Mouse (Mus musculus) yolk sac, embryonic 10.5 days (tissue): ENCODE data around the gene Vwa3b.
"Not testable (repeated sequence)": the region's sequence is repeated elsewhere in the genome, so short reads cannot be mapped to it uniquely, and the experiment has no call there.

ENCODE experiments used
- DNase-seq: peaks from one replicate; pipeline ENCODE4 v3.0.0-alpha.2; 2017; ENCODE audit warnings: low spot score

Gene Vwa3b

DNA sequence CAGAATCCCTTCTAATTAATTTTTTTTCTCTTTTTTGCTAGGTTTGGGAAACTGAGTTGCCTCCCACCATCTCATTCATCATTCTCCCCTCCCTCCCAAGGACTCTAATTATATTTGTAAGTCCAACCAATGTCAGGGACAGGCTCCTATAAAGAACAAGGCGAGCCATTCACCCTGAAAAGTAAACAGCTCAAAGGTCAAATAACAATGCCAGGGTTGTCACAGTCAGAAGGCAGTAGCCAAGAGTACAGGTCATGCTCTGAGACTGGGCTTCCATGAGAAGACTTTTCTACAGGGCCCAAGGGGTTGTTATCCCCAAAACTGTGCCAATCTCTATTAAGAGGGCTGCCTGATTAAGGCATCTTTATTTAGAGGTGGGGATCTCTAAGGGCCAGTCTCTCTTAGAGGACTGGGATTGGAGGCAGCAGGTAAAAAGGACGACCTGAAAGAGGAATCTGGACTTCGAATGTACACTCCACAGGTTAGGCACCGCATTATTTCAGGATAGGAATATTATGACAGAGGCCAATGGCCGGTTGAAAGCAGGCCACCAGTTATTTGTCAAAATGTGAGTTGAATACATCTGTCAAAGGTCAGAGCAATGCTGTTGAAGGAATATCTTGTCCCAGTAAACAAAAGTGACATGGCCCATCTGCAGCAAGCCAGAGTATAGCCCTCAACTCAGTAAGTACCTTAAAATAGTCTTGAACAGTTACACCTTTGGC, at the start of gene Vwa3b:
Gene Vwa3b (plus strand): TSS at position 635 of the 725 bp plus-strand sequence.
- DNase-seq: peak; percentile 37

DNA sequence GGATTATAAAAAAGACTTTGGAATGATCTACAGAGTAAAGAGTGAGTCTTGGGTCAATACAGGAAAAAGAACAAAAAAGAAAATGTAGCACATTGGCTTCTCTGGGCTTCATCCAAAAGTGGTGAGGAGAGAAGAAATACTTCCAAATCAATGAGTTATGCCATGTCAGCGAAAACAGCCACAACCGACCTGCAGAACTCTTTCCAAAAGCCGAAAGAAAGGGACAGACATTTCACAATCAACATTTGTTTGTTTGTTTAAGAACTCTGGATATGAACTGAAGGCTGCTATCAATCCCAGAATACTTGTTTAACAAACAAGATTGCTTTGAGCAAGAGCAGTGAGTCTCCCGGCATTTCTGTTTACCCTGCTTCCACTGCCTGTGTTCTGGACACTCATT, 49.6 kb upstream of the Vwa3b start:
- no peak for DNase-seq

DNA sequence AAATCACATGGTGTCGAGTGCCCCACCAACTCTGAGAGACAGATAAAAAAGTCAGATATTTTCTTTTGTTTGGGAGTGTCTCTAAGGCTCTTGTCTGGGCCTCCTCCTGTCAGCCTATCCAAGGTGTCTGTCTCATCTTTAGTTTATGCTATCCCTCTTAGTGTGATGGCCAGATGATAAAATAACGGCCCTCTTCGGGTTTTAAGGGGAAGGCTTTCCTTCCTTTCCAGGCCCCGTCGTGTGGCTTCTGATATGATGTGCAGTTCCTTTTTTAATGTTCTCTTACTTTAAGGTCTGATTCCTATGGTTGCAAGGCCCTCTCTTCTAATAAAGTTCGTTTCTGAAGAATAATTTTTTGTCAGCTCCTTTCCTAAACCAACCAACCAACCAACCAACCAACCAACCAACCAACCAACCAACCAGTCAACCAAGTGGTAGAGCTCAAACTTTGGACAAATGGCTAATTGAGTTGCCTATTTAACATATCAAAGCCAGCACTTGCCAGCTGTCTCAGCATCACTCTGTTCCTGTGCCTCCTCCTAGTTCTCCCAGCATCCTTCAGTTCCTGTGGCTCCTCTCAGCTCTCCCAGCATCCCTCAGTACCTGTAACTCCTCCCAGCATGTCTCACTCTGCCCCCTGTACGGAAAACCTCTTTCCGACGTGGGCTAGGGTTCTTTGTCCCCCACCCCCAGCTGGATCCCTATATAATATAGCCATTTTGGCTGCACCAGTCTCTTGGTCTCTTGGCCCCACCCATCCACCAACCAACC, 44.0 kb upstream of the Vwa3b start:
- DNase-seq: no peak

DNA sequence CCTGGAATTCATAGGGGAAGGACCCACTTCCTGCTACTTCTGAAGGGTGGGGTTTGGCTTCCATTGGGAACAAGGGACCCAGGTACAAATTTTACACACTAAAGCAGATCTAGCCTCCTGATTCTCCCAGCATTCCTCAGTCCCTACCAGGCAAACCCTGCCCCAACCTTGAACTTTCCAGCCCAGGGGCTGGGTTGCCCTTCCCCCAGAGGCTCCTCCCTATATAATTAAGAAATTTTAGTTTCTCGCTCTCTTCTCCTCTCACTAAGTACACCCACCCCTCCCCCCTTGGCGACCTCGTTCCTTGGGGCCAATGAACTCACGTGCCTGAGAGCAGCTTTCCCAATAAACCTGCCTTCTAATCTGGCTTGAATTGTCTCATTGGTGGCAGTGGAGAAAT, 42.6 kb upstream of the Vwa3b start:
- no peak for DNase-seq

DNA sequence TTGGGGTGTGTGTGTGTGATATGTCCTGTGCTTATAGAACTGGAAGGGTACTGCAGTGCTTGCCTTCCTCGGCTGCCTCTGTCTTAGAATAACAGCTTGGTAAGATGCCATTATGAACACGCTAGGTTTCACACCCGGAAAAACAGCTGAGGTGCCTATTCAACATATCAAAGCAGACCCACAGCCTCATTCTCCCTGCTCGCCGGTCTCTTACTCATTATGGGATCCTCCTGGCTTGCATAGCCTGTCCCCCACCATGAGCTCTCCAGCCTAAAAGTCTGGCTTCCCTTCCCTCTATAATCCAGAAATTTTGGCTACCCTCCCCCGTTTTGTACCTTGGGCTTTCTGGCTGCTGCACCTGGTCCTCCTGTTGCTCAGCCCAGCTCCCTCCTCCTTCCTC, 42.0 kb upstream of the Vwa3b start:
- DNase-seq: no peak

DNA sequence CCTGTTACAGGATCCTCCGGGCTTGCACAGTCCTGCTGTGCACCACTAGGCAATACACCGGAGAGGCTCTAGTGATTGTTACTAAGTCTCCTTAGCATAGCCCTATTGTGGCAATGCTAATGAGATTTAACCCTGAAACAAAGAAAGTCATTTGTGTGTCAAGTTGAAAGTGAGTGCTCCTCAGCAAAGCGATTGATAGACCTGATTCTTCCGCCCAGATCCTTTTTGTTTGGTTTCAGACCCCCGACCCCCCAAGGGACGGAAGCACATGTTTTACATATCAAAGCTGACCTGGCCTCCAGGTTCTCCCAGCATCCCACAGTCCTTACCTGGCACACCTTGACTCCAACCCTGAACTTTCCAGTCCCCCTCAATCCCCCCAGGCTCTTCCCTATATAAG, 40.5 kb upstream of the Vwa3b start:
- no peak for DNase-seq

DNA sequence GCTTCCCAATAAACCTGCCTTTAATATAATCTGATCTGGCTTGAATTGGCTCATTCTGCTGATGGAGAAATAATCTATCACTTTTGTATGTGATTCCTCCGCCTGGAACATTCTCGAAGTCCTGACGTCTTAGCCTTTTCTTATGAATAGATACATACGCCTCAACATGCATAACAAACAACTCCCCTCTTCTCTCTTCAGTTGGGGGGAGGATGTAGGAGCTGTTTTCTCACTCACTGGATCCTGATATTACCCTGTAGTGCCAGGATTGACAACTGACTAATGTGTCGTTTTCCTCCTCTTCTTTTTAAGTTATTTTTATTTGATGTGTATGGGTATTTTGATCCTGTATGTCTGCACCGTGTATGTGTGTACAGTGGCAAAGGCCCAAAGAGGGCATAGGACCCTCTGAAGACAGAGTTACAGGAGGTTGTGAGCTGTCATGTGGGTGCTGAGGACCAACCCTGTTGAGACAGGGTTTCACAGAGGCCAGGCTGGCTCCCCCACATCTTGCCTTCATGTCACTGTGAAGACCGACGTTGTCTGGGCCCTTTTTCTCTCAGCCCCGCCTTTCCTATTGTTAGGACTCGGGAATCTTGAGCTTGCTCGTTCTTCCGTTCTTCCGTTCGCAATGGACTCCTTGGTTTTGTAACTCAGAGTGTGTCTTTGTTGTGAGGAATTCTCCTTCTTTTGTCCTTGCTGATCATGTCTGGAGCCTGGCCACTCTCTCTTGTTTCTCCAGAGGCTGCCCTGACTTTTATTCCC, 39.8 kb upstream of the Vwa3b start:
- DNase-seq: no peak

DNA sequence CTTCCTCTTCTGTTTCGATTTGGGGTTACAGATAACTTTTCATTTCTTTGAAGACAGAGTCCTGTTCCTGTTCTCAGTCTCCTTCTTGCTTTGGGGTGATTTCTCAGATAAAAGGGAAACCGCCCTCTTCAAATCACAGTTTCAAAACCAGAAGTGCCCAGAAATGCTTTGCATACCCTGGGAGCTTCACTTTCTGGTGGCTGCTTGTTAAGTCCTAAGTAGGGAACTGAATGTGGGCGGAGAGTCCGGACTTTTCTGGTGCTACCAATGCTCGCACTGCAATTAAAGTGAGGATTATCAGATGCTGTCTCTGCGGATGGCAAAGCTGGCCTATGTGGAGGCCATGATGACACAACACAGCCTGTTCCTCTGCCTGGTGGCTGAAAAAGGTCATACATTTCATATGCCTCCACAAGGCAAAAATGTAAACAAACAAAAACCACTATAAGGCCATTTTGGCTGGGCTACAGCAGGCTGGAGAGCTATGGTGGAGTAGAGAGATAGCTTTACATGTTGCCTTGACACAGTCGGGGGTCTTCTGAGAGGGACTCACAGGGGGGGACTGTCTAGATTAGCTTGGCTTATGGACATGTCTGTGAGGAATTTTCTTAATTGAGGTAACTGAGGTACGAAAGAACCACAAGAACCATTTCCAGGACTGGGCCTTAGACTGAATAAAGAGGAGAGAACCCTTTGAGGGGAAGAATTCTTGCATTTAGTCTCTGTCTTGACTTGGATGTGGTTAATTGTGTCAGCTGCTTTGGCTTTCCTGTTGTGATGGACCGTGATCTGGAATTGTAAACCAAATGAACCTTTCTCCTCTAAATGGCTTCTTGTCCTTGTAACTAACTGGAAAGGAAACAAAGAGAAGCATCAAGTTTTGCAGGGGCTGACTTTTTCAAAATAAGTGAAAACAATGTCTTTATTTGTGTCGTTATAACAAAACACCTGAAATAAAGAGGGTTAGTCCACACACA, 38.9 kb upstream of the Vwa3b start:
- no peak for DNase-seq

DNA sequence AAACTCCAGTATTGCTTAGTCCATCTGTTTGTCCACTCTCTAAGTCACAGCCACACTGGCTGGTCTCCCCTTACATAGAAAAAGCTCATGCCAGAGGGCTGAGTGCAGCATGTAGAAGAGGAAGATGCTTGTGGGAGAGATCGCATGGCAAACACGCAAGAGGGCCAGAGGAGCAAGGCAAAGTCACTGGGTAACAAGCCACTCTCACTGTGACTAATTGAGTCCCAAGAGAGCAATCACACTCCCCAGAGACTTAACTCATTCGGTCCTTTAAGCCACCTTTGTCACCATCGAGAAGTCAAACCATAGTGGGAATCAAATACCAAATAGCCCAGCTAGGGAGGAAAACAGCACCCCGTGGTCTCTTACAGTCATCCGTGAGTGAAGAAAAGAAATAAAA, 38.2 kb upstream of the Vwa3b start:
- DNase-seq: no peak

DNA sequence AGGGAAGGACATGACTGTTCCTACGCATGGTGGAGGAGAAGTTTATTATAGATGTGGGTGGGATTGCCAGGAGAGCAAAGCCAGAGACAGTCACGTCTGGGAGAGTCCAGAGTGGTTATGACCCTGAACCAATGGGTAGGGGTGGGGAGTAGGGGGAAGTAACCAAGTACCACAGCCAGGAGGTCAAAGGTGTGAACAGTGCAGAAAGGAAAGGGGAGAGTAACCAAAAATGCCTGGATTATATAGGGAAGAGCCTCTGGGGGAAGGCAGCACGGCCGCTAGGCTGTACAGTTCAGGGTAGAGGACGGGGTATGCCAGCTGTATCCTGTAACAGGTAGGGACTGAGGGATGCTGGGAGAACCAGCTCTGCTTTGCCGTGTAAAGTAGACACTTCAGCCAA, 37.8 kb upstream of the Vwa3b start:
- DNase-seq: no peak

DNA sequence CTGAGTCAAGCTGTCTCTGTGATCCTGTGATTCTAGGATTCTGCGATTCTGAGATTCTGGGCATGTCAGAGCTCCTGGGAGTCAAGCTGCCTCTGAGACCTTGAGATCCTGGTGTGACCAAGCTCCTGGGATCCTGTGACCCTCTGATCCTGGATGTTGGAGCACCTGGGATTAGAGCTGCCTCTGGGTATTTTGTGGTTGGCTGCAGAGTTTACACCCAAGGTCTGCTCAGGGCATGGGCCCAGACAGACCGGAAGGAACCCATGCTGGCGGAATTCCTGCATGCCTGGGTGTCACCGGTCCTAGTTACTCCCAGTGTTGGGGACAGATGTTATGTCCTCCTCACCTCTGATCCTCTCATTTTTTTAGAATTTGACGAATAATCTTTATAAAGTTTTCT, 32.1 kb upstream of the Vwa3b start:
- no peak for DNase-seq

DNA sequence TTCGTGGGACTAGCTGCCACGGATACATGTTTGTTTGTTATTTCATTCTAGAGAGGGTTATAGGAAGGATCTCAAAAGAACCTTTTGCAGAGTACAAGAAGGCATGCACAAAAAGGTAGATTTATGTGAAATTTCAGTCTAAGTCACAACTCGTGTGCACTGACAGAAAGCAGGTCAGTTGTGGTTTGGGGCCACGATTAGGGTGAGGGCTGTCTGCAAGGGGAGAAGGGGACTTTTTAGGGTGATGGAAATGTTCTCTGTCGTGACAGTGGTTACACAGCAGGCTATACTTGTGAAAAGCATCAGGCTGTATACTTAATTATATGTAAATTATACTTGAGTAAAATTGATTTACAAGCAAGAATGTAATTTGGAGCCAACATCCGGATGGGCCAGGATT, 30.6 kb upstream of the Vwa3b start:
- DNase-seq: no peak

DNA sequence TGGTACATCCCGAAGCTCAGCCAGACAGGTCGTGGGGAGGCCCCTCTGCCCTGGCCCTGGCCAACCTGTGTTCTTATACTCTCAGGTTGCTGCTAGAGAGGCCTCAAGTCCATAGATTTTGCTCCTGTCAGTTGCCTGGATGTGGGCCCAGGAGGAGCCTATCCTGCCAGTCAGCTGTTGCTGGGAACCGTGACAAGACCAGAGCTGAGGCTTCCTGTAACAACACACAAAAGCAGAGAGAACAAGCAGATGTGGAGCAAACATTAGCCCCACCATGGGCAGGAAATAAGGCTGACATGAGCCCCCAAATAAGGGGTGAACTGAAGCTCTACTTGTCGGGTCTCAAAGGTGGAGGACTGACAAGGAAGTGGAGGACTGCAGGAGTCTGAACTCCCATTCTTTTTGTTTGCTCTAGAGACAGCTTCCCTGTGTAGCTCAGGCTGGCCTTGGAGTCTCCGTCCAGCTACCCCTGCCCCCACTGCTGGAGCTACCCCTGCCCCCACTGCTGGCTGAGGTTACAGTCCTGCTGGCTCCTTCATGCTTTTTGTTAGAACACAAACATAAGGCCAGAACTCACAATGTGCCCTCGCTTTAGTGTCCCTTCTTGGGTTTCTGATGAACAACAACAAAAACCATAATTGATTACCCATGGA, 29.7 kb upstream of the Vwa3b start:
- no peak for DNase-seq

DNA sequence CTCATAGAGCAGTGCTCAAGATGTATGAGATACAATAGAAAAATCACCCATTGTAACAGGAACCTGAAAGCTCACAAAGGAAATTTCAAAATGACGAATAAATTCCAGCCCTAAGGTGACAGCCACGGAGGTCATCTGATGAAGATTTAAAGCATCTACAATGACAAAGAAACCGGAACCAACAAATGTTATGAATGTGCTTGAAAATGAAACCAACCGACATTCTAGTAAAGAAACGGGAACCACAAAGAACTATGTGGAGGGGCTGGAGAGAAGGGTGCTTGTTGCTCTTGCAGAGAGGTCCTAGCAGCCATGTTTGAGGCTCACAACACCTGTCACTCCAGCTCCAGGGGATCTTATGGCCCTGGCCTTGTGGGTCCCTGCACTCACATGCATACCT, 26.1 kb upstream of the Vwa3b start:
- DNase-seq: no peak

DNA sequence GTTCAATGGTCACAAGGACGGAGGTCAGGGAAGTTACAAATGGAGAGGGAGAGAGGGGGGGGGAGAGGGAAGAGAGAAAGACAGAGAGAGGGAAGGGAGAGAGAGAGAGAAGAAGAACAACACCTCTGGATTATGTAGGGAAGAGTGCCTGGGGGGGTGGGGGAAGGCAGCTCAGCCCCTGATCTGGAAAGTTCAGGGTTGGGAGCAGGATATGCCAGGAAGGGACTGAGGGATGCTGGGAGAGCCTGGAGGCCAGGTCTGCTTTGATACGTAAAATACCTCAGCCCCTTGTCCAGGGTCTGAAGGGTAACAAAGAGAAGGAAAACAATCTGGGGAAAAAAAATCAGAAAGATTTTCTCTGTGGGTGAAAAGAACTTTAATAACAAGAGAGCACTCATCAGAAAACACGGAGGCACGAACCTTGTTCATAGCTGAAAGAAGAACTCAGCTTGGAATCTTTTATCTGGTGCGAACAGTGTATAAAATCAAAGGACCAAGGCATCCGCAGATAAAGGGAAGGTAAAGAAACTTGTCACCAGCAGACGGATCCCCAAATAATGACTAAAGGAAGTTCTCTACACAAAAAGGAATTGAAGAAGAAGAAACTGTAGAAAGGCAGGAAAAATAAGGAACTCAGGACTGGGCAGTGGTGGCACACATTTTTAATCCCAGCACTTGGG, 24.6 kb upstream of the Vwa3b start:
- no peak for DNase-seq

DNA sequence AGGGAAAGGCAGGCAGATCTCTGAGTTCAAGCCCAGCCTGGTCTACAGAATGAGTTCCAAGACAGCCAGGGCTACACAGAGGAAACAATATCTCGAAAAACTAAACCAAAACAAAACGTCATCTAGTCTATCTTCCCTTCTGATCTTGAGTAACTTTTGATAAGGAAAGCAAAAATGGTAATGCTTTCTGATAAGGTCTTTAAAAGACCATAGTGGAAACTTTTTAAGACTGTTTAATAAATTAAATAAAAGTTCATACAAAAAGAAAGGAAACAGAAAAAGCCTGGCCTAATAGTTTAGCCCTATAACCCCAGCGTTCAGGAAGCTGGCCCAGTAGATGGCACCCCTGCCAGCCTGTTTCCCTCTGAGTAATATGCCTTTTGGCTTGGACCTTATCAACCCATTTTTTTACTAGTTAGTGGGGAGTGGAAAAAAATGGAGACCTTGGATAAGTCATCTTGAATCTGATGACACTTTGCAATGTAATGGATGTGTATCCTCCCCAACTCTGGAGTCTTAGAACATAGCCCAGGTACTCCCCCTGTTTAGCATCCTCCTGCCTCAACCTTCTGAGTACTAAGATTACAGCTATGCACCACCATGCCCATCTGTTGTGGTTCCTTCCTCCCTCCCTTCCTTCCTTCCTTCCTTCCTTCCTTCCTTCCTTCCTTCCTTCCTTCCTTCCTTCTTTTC, 23.9 kb upstream of the Vwa3b start:
- DNase-seq: no peak

DNA sequence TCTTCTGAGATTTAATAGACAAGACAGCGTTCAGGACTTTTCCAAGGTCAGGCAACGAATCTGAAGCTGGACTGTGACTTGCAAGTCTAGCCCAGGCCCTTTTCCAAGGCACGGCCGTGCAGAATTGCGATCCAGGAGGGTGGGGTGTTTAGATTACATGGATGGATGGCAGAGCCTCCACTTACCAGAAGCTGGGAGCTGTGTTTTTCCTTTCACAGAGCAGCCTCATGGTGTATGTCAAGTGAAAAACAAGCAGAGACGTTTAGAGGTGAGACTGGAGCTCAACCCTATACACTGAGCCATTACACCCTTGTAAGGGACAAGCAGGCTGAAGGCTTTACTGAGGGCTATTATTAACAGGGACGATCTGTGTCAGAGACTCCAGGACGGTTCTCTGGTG, 21.9 kb upstream of the Vwa3b start:
- DNase-seq: no peak

DNA sequence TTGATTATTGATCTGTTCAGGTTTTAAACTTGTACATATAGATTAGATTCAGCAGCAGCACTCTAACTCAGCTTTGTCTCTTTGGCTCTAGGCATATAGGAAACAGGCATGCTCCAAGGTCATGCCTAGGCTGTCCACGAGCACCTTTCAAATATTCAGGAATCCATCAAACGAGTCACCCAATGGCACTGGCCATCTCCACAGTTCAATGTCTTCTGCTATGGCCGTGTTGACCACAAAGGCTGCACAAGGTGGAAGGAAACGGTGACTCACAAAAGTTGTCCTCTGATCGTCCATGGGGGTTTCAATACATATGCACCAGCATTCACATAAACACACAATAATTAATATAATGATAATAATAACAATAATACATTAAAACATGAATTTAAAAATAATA, 21.4 kb upstream of the Vwa3b start:
- DNase-seq: no peak

DNA sequence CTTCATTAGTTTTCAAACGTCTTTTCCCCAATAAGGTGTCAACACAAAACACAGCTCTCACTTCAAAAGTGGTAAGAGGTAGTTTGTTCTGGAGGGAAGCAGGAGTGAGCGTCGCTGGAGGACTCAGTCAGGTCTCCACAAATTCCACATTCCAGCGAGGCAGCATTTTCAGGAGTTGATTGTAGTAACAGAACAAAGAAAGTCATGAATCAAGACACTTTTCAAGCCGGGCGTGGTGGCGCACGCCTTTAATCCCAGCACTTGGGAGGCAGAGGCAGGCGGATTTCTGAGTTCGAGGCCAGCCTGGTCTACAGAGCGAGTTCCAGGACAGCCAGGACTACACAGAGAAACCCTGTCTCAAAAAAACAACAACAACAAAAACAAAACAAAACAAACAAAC, 19.9 kb upstream of the Vwa3b start:
- DNase-seq: not testable (repeated sequence)

DNA sequence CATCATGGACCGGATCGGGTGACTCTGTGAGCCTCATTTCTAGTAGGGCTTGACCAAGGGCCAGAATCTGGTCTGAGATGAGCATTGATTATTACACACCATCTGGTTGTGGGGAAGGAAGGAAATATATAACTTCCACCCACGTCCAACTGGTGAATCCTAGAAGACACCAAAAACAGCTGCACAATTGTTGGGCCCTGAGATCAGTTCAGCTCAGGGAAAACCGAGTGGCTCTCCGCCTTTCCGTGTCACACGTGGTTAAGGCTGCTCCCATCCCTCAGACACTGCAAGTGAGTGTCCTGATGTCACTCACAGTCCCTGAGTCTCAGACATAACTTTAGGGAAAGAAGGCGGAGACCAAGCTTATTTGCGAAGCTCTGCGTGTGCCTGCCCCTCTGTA, 16.5 kb upstream of the Vwa3b start:
- no peak for DNase-seq
